Mouse (Mus musculus): ENCODE data around the gene Fermt2.

The Fermt2 gene

DNA sequence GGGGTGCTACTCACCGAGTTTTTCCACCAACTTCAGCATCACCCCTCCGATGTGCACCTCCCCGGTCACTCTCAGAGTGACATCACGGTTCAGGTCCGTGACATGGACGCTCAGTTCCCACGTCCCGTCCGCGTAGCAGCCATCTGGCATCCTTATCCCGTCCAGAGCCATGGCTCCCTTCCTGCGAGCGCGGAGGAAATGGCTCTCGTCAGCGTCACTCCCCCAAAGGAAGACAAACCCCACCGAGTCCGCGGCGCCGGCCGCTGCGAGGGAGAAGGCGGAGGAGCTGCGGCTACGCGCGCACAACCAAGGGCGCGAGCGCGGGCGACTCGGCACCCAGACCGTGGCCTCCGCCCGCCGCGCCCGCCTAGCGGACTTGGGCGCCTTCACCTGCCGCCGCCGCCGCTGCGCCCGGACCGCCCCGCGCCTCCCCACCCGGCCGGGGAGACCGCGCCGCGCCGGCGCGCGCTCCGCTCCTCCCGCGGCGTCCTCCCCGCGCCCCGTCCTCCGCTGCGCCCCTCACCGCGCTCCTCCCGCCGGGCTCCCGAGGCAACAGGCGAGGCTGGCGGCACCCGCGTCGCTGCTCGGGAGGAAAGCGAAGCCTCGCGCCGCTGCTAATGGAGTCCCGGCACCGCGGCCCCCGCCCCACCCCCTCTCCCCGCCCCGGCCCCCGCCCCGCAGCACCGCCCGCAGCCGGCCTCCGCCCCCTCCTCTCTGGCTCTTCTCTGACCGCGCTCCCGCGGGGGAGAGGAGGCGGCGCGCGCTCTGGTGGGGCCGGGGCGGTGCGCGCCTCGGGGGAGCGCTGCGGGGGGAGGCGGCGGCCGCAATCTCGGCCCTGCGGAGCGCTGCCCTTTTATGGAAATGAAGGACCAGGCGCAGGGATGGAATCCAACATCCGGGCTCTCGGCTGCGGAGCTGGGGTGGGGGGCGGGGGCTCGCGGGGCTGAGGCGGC, at the start of gene Fermt2:
TSS of gene Fermt2 (minus strand) at position 708 of the 953 bp plus-strand sequence.
- DNase-seq, result peak; percentile 100

DNA sequence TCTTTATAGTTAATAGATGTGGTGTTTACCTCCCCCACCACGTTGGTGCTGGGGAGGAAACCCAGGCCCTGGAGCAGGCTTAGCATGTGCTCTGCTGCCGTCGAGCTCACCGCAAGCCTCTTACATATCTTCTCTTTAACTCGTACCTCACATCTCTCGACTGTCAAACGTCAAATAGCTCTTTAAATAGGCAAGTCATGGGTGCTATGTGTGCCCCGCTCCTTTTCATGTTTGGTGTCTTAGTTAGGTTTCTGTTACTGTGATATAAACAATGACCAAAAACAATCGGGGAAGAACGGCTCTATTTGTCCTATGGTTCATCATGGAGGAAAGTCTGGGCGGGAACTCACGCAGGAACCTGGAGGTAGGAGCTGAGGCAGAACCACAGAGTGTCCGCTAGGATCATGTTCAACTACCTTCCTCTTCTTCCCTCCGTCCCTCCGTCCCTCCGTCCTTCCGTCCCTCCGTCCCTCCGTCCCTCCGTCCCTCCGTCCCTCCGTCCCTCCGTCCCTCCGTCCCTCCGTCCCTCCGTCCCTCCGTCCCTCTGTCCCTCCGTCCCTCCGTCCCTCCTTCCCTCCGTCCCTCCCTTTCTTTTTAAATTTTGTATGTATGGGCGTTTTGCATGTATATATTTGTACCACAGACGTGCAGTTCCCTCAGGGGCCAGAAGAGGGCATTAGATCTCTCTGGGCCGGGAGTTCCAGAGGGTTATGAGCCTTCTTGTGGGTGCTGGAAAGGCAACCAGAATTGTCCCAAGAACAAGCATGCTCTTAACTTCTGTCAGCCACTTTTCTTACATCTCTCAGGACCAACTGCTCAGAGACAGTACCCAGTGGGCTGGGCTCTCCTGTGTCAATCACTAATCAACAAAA, 36.4 kb upstream of the Fermt2 start:
- no peak for DNase-seq

DNA sequence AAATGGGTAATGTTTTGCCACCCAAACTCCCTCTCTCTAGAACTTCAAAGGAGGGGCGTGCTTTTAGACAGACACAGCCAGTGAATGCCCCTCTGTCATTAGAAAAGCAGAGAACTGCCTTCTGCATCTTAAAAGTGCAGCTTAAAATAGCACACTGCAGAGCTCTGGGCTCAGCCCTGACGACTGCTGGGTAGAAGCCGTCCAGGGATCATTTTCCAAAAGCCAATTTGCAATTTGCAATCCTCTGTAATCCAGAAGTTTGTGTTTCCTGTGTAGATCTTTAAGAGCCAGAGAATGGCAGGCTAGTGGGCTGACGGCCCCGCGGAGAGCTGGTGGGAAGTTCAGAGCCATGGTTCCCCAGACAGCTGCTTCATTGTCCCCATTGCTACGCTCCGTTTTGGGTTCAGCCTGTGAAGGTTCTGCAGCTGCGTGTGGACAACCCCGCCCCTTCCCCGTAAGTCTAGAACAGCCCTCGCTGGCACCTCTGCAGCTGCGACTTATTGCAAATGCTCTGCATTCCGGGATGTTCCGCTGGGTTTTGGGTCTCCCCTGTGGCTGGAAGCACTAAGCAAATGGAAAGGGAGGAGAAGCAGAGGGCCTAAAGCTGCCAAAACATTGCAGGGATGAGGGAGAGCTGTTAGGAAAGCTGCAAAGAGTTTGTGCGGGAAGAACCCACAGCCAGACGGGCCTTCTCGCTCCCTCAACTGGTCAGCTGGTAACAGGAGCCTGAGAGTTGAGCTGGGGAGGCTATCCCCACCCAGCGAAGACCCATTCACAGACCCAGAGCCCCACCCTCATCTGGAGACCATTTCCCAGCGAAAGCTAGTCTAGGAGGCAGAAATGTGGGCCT, 35.5 kb upstream of the Fermt2 start:
- peak; percentile 98 for DNase-seq

DNA sequence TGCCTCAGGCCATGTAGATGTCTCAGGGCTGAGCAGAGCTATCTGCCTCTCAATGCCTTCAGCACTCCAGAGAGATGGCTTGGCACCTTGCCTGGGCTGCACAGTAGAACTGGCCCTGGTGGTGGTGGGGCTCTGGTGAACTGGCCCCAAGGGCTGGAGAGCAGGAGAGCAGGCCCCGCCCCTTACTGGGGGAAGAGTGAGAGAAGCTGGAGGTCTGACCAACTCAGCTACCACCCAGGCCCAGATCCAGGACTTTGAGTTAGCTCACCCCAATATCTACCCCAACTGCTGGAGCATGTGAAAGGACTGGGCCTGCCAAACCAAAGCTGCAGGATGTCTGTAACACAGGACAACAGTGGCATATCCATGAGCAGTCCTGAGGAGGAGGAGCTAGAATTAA, 33.7 kb upstream of the Fermt2 start:
- peak; percentile 96 for DNase-seq

DNA sequence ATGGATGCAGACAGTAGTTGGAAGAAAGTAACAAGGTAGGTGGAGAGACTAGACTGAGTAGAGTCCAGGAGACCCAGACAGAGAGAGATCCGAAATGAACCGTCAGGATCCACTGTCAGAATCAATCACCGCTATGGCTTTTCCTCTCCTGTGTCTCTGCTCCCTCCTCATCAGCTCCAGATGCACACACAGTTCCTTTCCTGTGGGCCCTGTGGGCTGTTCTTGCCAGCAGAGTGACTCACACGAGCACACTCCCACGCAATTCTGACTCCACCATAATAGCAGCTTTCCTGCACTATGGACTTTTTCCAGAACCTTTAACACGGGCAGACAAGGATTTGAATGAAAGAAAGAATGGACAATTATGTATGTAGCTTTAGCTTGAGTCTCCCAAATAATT, 31.8 kb upstream of the Fermt2 start:
- peak; percentile 97 for DNase-seq

DNA sequence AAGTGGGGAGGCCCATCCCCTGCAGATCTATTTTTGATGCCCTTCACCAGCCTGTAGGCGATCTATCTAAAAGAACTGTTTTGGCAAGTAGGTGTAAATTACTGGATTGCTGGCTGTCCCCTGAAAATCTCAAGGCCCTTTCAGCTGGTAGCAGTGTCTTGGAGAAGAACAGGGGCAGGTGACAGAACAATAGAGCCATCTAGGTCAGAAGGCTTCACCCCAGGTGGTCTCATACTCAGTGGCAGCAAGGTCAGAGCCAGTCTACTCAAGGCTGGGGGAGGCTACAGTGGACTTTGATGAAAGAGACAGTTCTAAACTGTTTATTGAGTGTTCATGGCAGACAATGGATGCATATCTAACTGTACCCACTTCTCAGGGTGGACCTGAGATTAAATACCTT, 29.1 kb upstream of the Fermt2 start:
- DNase-seq, result no peak

DNA sequence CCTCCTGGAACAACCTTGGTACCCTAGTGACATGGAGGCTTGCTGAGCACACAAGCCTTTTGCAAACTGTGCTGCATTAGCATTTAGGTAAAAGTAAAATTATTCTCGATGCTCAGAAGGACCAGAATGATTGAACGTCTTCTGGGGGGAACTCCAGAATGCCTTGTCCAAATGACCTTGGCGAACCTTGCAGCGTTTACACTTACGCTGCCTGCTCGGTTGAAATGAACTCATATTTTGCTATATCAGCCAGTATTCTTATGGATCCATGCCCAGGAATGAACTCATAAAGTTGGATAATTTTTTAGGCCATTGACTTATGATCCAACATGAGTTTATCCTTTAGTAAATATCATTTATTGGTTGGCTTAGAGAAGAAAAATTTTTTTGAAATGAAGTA, 24.4 kb upstream of the Fermt2 start:
- DNase-seq, result no peak

DNA sequence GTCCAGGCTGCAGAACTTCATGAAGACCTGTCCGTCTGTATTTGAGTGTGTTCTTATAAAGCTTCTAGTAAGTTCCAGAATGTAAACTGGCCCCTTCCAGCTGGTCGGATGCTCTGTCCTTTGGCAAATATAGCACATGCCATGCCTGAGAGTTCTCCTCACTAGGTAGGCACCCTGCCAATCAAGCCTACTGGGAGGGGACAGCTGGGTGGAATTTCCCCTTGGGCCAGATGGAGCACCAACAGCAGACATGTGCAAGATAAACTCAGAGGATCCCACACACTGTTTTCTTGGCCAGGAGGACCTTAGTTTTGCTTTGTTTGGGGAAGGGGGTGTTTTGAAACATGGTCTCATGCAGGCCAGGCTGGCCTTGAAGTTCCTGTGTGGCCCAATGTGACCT, 23.9 kb upstream of the Fermt2 start:
- peak; percentile 98 for DNase-seq

DNA sequence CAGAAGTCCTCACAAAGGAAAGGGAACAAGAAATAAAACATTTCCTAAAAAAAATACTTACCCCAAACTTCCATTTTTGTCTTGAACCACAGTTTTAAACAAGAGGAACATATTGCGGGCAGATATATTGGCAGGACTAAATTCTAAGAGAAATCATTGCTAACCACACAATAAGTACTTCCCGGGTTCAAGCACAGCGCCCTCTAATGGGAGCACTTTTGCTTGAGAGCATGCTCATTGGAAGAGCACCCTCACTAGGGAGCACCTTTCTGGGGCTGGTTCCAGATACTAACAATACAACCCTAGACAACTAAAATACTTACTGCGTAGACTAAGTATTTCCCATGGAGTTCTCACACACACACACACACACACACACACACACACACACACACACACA, 22.5 kb upstream of the Fermt2 start:
- no peak for DNase-seq

DNA sequence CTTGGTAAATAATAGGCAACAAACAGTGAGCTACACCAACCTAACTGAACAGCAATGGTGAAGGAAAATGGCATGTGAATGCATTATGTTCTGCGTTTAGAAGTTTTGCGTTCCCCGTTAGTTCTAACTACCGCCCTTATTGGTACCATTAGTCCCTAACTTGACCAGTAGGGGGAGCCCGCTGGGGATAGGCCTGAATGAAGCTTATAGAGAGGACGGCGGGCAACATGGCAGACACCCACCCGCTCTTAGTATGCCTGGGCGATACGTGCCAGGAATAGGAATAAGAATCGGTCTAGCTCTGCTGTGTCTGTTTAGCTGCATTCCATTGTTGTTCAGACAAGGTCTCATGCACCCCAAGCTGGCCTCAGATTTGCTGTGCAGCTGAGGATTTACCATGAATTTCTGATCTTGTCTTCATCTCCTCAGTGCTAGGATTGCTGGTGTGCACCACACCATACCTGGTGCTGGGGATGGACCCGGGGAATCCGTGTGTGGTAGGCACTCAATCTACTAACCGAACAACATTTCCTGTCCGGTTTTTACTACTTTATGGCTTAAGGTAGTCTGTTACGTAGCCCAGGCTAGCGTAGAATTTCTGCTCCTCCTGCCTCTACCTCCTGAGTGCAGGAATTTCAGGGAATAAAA, 21.3 kb upstream of the Fermt2 start:
- DNase-seq, result no peak

DNA sequence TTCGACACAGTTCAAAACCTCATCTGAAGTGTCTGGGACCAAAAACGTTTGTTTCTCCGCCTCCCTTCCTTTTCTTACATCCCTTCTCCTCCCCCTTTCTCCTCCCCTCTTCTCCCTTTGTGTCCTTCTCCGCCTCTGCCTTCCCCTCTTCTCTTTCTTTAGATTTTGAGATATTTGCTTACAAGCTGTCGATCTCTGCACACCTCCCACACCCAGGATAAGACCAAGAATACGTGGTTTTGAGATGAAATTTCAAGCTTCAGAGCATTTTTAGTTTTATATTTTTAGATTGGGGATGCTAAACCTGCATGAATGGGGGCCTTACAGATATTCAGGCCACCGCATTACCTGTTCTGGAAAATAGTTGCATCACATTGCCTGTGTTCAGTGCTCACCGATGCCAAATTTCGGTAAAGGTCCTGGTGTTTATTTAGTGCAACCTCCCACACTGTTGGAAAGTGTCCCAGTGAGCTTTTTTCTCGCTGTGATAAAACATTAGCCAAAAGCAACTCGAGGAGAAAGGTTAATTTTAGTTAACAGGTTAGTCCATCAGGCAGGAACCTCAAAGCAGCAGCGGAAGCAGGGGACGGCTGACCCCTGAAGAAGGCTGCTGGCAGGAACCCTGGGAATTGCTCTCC, 20.2 kb upstream of the Fermt2 start:
- peak; percentile 97 for DNase-seq

DNA sequence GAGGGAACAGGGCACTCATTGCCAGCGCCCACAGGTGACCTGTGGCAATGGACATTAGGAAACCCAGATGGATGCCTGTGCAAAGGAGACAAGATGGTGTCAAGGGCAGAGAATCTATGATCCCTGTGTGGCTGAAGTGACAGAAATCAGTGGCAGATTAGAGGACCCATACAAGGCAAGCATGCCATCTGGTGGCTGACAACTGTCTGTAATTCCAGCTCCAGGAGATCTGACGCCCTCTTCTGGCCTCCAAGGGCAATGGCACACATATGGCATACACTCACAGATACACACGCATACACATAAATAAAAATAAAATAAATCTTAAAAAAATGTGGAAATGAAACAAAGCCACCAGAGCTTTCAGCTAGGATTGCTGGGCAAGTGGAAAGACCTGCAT, 18.2 kb upstream of the Fermt2 start:
- no peak for DNase-seq

DNA sequence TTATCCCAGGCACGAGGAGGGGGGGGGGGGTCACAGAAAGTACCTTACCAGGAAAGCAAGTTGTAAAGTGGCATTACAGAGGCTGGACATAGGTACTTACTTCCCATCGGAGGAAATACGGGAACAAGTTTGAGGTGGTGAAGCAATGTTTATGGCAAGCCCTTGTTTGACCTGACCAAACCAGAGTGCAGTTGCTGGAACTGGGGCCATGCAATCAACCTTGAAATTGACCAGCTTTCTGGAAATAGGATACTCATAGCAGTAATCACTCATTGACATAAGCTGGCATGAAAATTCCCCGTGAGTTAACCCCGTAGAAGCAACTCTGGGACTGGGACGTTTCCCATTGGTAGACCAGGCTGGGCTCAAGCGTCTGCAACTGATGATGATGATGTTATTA, 15.0 kb upstream of the Fermt2 start:
- no peak for DNase-seq

DNA sequence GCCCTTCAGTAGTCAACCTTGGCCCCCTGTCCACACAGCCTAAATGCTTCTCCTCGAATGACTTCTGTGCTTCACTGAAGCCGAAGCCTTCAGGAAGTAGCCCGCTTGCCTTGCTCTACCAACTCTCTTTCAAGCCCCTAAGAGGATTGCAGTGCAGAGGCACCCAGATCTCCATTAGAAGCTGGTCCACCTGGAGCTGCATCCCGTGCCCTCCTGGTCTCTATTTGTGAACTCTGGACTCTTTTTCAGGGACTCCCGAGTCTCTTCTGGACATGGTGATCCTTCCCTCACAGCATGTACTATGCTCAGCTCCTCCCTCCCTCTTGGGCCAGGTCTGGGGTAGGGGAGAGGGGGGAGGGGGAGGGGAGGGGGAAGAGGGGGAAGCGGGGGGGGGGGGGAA, 14.1 kb upstream of the Fermt2 start:
- DNase-seq, result no peak

DNA sequence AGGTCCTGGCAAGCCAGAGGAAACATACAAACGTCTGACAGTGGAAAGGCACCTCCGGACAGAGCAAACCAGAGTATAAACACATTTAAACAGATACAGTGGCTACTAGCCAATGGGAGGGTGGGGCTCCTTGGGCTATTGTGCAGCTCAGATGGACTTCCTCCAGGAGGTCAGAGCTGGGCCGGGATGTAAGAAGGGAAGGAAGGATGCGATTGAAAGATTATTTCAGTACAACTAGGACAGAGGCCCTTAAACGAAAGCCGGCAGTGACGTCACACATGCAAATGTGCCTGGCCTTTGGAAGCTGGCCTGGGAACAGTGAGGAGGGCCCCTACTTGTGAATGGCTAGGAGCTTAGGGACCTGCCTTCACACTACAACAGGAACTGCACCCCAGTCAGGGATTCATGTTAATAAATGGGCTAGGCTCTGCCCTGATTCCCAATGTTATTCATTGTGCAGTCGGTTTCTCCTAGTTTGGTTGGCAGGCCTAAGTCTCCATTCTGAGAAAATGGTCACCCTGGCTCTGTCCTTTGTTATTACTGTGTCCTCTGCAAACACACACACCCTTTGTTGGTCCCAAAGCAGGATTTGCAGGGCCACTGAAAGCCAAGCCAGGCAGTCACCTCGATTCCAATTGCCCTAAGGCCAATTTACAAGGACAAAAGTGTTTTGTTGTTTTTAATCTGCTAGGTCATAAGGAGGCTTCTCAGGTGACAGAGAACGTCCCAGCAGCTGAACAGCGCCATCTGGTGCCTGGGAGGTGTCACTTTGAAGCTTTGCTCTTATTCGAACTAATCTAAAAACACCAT, 9.9 kb upstream of the Fermt2 start:
- peak; percentile 100 for DNase-seq

DNA sequence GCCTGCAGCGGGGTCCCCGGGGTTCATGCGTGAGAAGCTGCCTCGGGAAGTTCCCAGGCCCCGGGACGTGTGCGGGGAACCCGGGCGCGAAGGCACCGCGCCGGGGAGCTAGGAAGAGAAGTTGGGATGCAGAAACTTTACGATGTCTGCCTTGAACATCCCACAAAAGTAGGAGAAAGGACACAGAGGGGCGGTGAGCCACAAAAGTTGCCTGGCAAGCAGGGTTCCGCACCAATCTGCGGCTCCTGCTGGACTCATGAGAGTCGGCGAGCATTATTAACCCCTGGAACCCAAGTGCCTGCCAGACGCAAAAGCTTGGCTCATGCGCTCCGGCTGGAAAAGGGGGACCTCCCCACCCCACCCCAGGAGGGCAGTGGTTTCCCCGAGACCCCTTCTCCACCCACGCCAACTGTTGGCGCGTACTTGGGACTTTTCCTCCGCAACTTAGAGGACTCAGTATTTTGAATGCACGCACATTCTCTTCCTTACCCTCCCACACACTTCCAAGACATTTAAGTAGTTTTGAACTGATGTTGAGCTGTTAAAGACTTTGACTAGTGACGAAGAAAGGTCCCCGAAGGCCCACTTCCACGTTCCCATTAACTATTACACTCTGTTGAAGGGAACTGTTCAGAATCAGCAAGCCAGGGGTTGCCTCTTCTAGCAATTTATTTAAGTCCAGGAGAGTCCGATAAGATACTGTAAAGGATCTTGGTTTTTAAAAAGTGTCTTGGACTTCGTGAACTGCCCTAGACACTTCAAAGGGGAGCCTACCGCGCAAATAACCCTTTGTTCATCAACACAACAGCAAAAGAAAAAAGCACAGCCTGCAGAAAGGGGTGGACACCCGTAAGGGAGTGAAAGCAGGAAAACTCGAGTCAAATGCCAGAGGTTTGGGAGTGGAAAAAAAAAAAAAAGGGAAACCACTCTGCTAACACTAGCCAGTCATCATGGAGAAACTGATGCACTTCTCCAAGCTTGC, 737 bp upstream of the Fermt2 start:
- peak; percentile 91 for DNase-seq

DNA sequence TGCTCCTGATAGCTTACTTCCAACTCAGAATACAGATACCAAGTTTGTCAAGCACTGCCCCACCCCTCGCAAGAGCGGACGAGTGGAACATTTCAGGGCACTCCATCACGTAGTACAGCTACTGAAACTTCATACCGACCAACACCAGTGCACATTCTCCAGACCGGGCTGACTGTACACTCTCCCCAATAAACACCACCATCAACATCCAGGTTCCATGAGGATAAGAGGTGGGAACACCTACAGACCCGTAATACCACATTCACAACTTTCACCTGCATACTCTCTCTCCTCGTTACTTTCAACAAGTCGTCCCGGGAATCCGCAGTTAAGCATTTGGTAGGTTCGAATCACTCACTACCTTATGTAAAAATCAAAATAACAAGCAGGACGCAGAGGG, 1.1 kb downstream of the Fermt2 start:
- peak; percentile 95 for DNase-seq

DNA sequence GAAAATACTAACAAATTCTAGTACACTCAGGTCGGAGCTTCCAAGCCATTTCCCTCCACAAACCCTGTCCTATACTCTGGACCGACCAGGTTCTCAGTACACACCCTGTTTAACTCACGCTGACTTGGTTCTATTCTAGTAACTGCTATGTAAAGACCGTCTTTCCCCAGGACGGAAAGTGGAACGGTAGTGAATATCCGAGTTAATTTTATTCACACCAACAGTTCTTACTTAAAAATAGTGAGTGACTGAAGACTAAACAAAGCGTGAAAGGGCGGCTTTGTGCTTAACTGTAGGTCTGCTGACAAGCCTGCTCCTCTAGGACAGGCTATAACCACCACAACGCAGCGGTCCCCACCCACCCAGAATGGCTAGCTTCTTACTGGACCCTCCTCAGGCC, 14.1 kb downstream of the Fermt2 start:
- DNase-seq, result no peak

DNA sequence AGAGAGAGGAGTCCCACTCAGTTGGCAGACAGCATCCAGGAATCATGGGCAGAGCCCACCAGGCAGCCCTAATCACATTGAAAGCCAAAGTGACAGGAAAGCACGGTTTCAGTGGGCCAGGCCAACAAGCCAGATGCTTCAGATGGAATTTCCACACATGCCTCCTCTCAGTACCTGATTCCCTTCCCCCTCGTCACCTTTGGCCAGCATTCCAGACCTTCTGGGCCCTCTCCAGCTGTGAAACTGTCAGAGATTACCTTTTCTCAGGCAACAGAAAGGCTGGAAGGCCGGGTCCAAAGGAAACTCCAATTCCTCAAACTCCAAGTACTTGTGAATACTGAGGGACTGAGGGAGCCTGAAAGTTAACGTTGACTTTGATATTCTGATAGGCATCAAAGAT, 19.1 kb downstream of the Fermt2 start:
- peak; percentile 96 for DNase-seq

DNA sequence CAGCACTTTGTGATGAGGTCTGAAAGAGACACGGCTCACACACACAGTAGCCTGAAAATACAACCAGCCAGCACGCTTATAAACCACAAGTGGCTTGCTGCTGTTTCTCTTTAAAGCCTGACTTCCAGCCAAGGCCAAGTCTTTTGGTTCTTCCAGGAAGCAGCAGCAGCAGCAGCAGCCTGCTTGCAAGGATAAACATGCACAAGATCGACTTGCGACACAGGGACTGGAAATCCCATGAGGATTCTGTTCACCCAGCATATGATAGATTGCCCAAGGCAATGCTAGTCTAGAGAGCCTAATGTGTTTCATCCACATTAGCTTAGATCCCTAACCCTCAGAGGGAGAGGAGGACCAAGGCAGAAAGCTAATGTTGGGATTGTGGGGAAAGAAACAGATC, 22.0 kb downstream of the Fermt2 start:
- peak; percentile 97 for DNase-seq

Data from heart, adult 11 months (tissue).